ENCODE assay signal across 22 mouse cellular contexts in the genomic region with DNA sequence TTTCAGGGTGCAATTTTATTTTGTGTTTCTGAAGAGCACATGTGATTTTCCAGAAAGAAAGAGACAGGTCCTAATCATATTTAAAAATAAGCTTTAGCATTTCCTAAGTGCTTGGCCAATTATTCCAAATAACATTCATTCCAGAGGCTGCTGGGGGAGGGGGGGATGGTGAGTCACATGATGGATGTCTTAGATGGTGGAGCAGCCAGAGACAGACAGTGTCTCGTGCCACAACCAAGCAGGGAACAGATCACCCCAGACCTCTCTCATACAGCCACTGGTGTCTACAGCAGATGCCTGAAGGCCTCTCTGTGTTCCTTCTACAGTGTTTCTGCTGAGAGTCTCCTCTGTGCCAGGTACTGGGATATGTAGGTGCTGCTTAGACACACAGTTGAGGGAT.
A peak's percentile ranks its signal among the peaks of the same experiment; 100 is the strongest.
DNase-seq lines count a peak whose midpoint lies in the region; ATAC-seq and TF ChIP-seq lines count a peak whose summit lies in the region.
"Had no signal": no experiment of that assay in that cellular context is flagged by ENCODE, and none has a peak within 500 bp of the region (broad histone marks: within the 10 kb centered on the region; RNA-seq: fewer than 3 reads in every experiment).

No protein-coding gene starts in this region.

- H3K4me2 ChIP-seq in kidney, embryonic 15.5 days = no peak overlapping the region
- no peak overlapping the region for H3K4me2 ChIP-seq in myocyte (ENCODE audit: low read depth)
- H3K4me2 ChIP-seq: embryonic facial prominence, embryonic 12.5 days; heart, embryonic 13.5 days; midbrain, embryonic 15.5 days had no signal

- H3K4me1 ChIP-seq in kidney, embryonic 15.5 days = no peaks in the 10 kb centered on the region
- H3K4me1 ChIP-seq: embryonic facial prominence, embryonic 12.5 days; heart, embryonic 13.5 days; midbrain, embryonic 15.5 days had no signal

- H3K27me3 ChIP-seq in kidney, embryonic 15.5 days = no peaks in the 10 kb centered on the region
- no peaks in the 10 kb centered on the region for H3K27me3 ChIP-seq in C2C12 (ENCODE audit: control insufficient read depth, insufficient read depth, insufficient read length)
- H3K27me3 ChIP-seq in myocyte (ENCODE audit: control insufficient read depth, insufficient read depth, insufficient read length) = no peaks in the 10 kb centered on the region
- H3K27me3 ChIP-seq: embryonic facial prominence, embryonic 12.5 days; heart, embryonic 13.5 days; midbrain, embryonic 15.5 days had no signal

- H3K9me3 ChIP-seq in kidney, embryonic 15.5 days (replicated peaks) = no peaks in the 10 kb centered on the region
- H3K9me3 ChIP-seq: embryonic facial prominence, embryonic 12.5 days; heart, embryonic 13.5 days; midbrain, embryonic 15.5 days had no signal

- no peaks in the 10 kb centered on the region for H3K79me3 ChIP-seq in C2C12 (ENCODE audit: low read depth)

- no peak for TF ChIP-seq CTCF in C2C12 (IDR thresholded peaks at IDR 0.05; ENCODE audit: control insufficient read depth, insufficient read depth, insufficient read length)

- TF ChIP-seq POLR2A in myocyte (IDR thresholded peaks at IDR 0.05; ENCODE audit: insufficient read length, low read depth) = no peak

- 63% methylated on average over 1 of the region's 1 CpGs for WGBS in kidney, embryonic 15.5 days

- ATAC-seq in kidney, embryonic 15.5 days (replicated peaks; ENCODE audit: low FRiP score) = no peak
- ATAC-seq in erythroid progenitor cell, adult 5-6 weeks (replicated peaks; ENCODE audit: low FRiP score, poor library complexity, severe bottlenecking) = no peak
- ATAC-seq: forebrain, embryonic 14.5 days; hindbrain, postnatal 0 days; intestine, postnatal 0 days; midbrain, embryonic 15.5 days had no signal

- DNase-seq in kidney, adult 9 months = peak; percentile 7
- peak; percentile 71 for DNase-seq in NIH3T3 (ENCODE audit: low read depth)
- DNase-seq in layer of hippocampus, postnatal 10 days (ENCODE audit: low spot score in 2 of 2) = no peak
- DNase-seq: cerebellum, adult 18-20 months; cerebellum, postnatal 14 days; gastrocnemius, postnatal 10 days; heart, adult 18-20 months; heart, postnatal 14 days; layer of hippocampus, postnatal 36 days; thymus, postnatal 25 days had no signal

- H3K27ac ChIP-seq in kidney, embryonic 15.5 days = no peak overlapping the region
- H3K27ac ChIP-seq: embryonic facial prominence, embryonic 12.5 days; heart, embryonic 13.5 days; hindbrain, postnatal 0 days; layer of hippocampus, adult 2 months; midbrain, embryonic 15.5 days had no signal

- H3ac ChIP-seq in C2C12 (ENCODE audit: control insufficient read depth, insufficient read length, low read depth) = no peak overlapping the region
- no peak overlapping the region for H3ac ChIP-seq in myocyte (ENCODE audit: control insufficient read depth, insufficient read length)

- H3K79me2 ChIP-seq in C2C12 (ENCODE audit: control insufficient read depth, insufficient read depth) (no peaks in the 10 kb centered on the region), myocyte (ENCODE audit: control insufficient read depth, insufficient read depth) (no peaks in the 10 kb centered on the region)

- no peak overlapping the region for H3K4me3 ChIP-seq in kidney, embryonic 15.5 days (replicated peaks)
- H3K4me3 ChIP-seq in C2C12 (ENCODE audit: insufficient read depth, poor library complexity, severe bottlenecking) (no peak overlapping the region), myocyte (no peak overlapping the region)
- H3K4me3 ChIP-seq: embryonic facial prominence, embryonic 12.5 days; erythroblast, embryonic 14.5 days; heart, embryonic 13.5 days; layer of hippocampus, adult 2 months; midbrain, embryonic 15.5 days had no signal

- H3K36me3 ChIP-seq in kidney, embryonic 15.5 days = no peaks in the 10 kb centered on the region
- H3K36me3 ChIP-seq in C2C12 (ENCODE audit: control insufficient read depth, insufficient read depth) = no peaks in the 10 kb centered on the region
- H3K36me3 ChIP-seq in myocyte (ENCODE audit: control insufficient read depth, insufficient read depth) = no peaks in the 10 kb centered on the region
- H3K36me3 ChIP-seq: embryonic facial prominence, embryonic 12.5 days; heart, embryonic 13.5 days; midbrain, embryonic 15.5 days had no signal

- H3K9ac ChIP-seq in kidney, embryonic 15.5 days = no peak overlapping the region
- H3K9ac ChIP-seq: embryonic facial prominence, embryonic 12.5 days; heart, embryonic 13.5 days; midbrain, embryonic 15.5 days had no signal

TF ChIP-seq in C2C12, 6 proteins besides CTCF, POLR2A, EP300 and RAD21:
- peak; percentile 62 for TF ChIP-seq USF1 (IDR thresholded peaks at IDR 0.05; ENCODE audit: low read depth)
- TF ChIP-seq MYOG (IDR thresholded peaks at IDR 0.05; ENCODE audit: control insufficient read depth, extremely low read depth, insufficient read length) = no peak
TF ChIP-seq in C2C12: peak in this region for 1.

TF ChIP-seq in myocyte, 11 proteins besides CTCF, POLR2A, EP300 and RAD21:
- TF ChIP-seq E2F4 (IDR thresholded peaks at IDR 0.05; ENCODE audit: insufficient read depth) = no peak
- TF ChIP-seq MYOG (IDR thresholded peaks at IDR 0.05; ENCODE audit: control insufficient read depth in 1 of 3, insufficient read depth in 1 of 3, insufficient read length in 2 of 3, low read depth in 2 of 3) = no peak
- TF ChIP-seq REST (IDR thresholded peaks at IDR 0.05; ENCODE audit: insufficient read depth, insufficient read length) = no peak
- TF ChIP-seq MYOD1 (IDR thresholded peaks at IDR 0.05; ENCODE audit: control insufficient read depth in 1 of 3, insufficient read length in 2 of 3, low read depth in 2 of 3) = no peak
- TF ChIP-seq MAX (IDR thresholded peaks at IDR 0.05; ENCODE audit: low read depth) = no peak
- TF ChIP-seq USF1 (IDR thresholded peaks at IDR 0.05; ENCODE audit: low read depth) = peak; percentile 37
- no peak for TF ChIP-seq SRF (IDR thresholded peaks at IDR 0.05; ENCODE audit: control insufficient read depth, insufficient read length, low read depth)

Comparison
In these comparisons a context has a peak if more than half of its experiments do, and no peak if none do; other contexts are left out.
1. DNase-seq: peak in kidney, adult 9 months (single experiment) and NIH3T3 (single experiment); none in layer of hippocampus, postnatal 10 days (0 of 2).